Mouse (Mus musculus): ENCODE measurements around the gene Nup88. TPM values are rescaled to one million over a fixed set of nuclear protein-coding genes. Genes with fewer than 3 reads are reported as not detected.
"Not testable (repeated sequence)": the region's sequence is repeated elsewhere in the genome, so short reads cannot be mapped to it uniquely, and the experiment has no call there.

Nup88 gene
- total RNA-seq, 2 experiments from 2014 or later: 44.5 to 50.8 TPM

GRCm38 (mm10) chr11:70970560-70971540 is 1.1 kb upstream of the Nup88 start:
- intact Hi-C loops (cut with DNase I): no loop called here

DNA sequence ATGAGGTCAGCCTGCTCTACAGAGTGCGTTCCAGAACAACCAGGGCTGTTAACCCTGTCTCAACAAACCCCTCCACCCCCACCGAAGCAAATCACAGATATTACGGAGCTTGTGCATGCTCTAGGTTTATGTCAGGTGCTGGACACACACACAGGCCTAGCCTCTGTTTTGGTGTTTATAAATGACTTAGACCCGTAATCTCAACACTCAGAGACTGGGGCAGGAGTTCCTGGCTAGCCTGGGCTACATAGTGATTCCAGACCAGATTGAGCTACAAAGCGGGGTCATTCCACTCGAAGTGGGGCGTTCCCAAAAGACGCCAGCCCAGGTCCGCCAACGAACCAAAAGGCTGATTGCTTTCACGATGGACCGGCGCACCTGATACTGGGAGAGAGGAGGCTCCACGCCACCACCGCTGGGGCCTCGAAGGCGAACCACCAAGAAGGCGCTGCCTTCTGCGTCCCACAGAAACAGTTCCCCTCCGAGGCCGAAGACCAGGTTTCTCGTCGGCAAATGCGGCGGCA is 440 bp downstream of the Nup88 start:
- DNase-seq: no peak
- intact Hi-C loops (cut with DNase I): no loop called here

More at GRCm38 (mm10) chr11:70970560-70971540, 1.1 kb upstream of the Nup88 start:
- no peak for DNase-seq

DNA sequence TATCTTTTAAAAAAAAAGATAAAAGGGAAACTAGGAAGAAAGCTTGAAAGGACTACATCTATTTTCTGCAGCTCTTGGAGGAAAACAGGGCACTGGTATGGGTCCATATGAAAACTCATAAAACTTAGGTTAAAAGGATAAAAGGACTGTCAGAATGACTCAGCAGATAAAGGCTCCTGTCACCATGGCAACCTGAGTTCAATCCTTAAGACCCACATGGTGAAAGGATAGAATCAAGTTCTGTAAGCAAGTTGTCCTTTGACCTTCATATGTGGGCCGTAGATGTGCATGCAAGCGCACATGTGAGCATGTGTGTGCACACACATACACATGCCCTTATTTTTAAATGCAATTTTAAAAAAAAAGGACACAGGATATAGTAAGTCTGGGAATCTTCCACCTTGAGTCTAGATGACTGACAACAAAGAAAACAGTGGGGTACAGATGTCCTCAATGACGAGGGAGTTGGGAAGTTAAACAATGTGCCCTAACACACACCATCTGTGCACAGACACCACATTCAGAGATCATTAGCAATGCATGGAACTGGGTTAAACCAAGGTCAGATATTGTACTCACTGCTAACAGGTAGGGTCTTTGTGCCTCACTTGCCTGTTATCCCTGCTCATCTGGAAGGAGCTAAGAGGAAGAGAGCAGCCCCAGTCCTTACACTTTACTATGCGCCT is 5.4 kb downstream of the Nup88 start:
- no peak for DNase-seq
- intact Hi-C loops (cut with DNase I): no loop called here

- DNase-seq: no peak
- intact Hi-C loops (cut with DNase I): no loop called here
Measured at GRCm38 (mm10) chr11:70960786-70961554, 8.8 kb downstream of the Nup88 start.

DNA sequence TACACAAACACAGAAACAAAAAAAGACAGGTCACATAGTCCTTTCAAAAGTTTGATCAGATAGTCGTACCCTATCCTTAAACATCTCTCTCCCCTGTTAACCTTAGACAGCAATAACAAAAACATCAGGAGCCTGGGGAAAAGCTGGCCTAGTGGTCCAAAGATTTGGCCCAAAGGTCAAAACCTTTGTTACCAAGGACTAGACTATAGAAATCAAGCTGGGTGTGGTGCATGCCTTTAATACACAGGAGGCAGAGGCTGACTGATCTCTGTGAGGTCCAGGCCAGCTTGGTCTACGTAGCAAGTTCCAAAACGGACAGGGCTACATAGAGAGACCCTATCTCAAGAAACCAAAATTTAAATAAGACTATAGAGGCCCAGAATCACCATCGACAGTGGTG is 15.1 kb downstream of the Nup88 start:
- intact Hi-C loops (cut with DNase I): no loop called here
- DNase-seq: no peak

DNA sequence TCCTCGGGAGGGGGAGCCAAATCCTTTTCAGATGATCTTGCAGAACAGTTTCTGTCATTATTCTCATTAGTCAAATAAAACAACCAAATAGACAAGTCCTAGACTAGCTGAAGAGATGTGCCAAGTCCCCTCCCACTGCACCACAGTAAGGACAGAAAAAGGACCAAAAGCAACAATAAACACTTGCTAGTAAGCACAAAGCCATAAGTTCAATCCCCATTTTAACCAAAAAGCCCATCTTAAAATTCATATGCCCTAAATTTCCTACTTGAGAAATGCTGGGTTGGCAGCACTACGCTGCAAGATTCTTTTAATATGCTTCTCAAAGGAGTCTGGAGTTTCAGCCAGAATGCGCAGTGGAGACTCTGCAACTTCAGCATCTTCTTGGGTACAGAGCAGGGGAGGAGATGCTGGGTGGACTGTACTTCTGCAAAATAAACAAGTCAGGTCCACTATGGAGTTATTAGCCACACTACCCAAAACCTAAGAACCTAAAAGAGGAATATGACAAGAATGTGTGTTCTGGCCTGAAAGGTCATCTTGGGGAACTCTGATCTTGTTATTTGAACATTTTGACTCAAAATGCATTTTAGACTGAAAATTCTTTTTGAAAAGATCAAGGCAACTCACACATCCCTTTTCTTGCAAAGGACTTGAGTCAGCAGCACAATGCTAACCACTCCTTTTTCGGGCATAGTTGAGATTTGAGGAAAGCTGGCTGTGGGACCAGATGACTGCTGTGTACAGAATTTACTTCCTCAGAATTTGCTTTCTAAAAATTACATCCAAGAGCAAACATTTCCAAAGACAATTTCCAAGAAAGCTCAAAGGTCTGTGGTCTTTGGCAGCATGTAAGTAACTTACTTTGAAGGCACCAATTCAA is 24.6 kb downstream of the Nup88 start:
- peak in 1 of 2 experiments; percentile 5 for DNase-seq
- intact Hi-C loops (cut with DNase I): no loop called here

GRCm38 (mm10) chr11:70943651-70944050 is 26.1 kb downstream of the Nup88 start:
- intact Hi-C loops (cut with DNase I): no loop called here
- DNase-seq: no peak

- DNase-seq: no peak
- intact Hi-C loops (cut with DNase I): no loop called here
Measured at GRCm38 (mm10) chr11:70942596-70942995, 27.2 kb downstream of the Nup88 start.

DNA sequence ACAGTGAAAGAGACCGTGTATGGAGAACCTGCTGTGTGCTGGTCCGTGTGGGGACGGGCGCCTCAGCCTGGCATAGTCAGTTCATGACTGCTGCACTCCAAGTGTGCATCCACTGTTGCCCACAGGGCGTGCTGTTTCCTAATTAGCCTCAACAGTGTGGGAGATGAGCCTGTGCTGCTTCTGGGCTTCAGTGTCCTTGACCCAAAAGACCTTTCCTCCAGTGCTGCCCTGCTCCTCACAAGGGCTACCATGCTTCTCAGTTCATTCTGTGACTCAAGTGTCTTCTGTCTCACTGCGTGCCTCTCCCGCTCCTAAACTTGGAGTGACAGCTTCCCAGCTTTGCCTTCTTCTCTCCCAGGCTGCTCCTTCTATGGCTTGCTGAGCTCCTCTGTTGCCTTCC is 34.5 kb downstream of the Nup88 start:
- no peak for DNase-seq
- intact Hi-C loops (cut with DNase I): no loop called here

DNA sequence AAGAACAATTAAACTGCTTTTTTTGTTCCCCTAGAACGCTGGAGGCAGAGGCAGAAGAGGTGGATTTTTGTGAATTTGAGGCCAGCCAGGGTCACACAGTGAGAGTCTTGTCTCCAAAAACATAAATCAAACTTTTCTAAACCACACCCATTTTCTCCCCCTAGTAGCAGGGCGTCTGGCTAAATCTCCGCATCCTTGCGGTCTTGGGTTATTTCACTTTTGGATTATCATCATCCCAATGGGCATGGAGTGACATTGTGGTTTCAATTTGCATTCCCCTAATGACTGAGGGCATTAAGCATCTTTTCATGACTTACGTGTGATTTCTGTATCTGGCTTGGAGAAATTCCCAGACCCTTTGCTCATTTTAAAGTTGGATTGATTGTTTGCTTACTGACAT is 38.3 kb downstream of the Nup88 start:
- DNase-seq: no peak
- intact Hi-C loops (cut with DNase I): no loop called here

- no peak for DNase-seq
- intact Hi-C loops (cut with DNase I): no loop called here
Measured at GRCm38 (mm10) chr11:70919524-70919923, 50.2 kb downstream of the Nup88 start.

DNA sequence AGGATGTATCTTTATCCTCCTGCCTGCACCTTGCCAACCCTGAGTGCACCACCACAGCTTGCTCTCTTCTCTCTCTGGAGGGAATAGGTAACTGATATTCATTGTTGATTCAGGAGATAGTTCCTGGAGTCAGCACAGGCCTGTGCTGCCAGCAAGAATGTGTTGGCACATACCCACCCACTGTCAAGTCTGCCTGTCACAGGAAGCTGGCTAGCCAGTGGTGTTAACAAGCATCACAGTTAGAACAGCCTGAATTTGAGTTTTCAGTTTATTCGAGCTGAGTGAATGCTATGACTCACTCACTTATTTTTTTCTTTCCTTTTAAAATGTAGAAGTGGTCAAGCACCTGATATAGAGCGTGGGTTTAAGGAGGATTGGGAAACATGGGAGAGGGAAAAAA is 51.9 kb downstream of the Nup88 start:
- intact Hi-C loops (cut with DNase I): no loop called here
- DNase-seq: no peak

- DNase-seq: no peak
- intact Hi-C loops (cut with DNase I): no loop called here
Measured at GRCm38 (mm10) chr11:70911920-70912319, 57.9 kb downstream of the Nup88 start.

DNA sequence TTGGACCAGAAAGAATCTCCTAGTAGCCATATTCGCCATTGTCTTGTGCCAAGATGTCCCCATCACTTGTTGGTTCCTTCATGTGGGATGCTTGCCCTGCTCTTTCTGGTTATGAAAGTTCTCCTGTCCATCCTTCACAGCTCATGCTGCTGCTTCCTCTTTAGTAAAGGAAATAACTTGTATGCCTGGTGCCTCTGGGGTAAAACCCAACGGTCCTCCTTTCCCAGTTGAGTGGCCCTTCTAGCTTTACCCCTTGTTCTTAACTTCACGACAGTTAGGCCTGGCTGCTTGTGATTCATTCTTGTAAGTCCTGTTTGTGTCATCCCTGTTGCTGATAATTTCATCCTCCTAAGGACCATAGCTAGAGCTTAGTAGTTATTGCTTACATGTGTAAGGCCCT is 58.5 kb downstream of the Nup88 start:
- no peak for DNase-seq
- intact Hi-C loops (cut with DNase I): no loop called here

- intact Hi-C loops (cut with DNase I): no loop called here
- no peak for DNase-seq
Measured at GRCm38 (mm10) chr11:70906681-70907080, 63.1 kb downstream of the Nup88 start.

DNA sequence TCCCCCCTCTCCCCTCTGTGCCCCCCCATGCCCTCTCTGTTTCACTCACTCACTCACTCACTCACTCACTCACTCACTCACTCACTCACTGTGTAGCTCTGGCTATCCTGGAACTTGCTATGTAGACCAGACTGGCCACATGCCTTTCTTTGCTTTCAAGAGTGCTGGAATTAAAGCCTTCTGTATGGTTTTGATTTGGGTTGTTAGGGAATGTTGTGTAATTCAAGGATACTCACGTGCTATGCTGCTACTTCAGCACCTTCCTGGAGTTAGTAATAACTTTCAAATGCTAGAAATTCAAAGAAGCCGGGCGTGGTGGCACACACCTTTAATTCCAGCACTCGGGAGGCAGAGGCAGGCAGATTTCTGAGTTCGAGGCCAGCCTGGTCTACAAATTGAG is 71.6 kb downstream of the Nup88 start:
- intact Hi-C loops (cut with DNase I); DNase-seq: not testable (repeated sequence)

- no peak for DNase-seq
Measured at GRCm38 (mm10) chr11:70897680-70898079, 72.1 kb downstream of the Nup88 start.

More at GRCm38 (mm10) chr11:70897680-70898079, 72.1 kb downstream of the Nup88 start:
- intact Hi-C loops (cut with DNase I): no loop called here

Data from heart, postnatal 36 days (tissue).